Mouse (Mus musculus): ENCODE measurements around the gene Ankmy1. TPM values are rescaled to one million over a fixed set of nuclear protein-coding genes. Genes with fewer than 3 reads are reported as not detected.
A peak's percentile ranks its signal among the peaks of the same experiment; 100 is the strongest.

Gene Ankmy1
- total RNA-seq, 2 experiments from 2014 or later = 0.11 to 0.19 TPM

- intact Hi-C loops (cut with DNase I) = no loop called here
- no peak for DNase-seq (ENCODE audit: low spot score in 2 of 2)
Measured at GRCm38 (mm10) chr1:92914239-92914638, 11.5 kb upstream of the Ankmy1 start.

GRCm38 (mm10) chr1:92912286-92912685, 9.6 kb upstream of the Ankmy1 start:
- intact Hi-C loops (cut with DNase I) = no loop called here
- DNase-seq (ENCODE audit: low spot score in 2 of 2) = peak in 1 of 2 experiments; percentile 2

GRCm38 (mm10) chr1:92911721-92912138, 9.0 kb upstream of the Ankmy1 start:
- intact Hi-C loops (cut with DNase I) = no loop called here
- no peak for DNase-seq (ENCODE audit: low spot score in 2 of 2)

- DNase-seq (ENCODE audit: low spot score in 2 of 2) = peak; percentile 72 to 75
- intact Hi-C loops (cut with DNase I) = no loop called here
Measured at GRCm38 (mm10) chr1:92910925-92911720, 8.4 kb upstream of the Ankmy1 start.

- intact Hi-C loops (cut with DNase I) = no loop called here
Measured at GRCm38 (mm10) chr1:92910239-92910885, 7.7 kb upstream of the Ankmy1 start, which contains the start of gene Rnpepl1. Rnpepl1 (plus strand) TSS chr1:92910783.

GRCm38 (mm10) chr1:92909068-92909467, 6.4 kb upstream of the Ankmy1 start:
- intact Hi-C loops (cut with DNase I) = no loop called here
- no peak for DNase-seq (ENCODE audit: low spot score in 2 of 2)

More at GRCm38 (mm10) chr1:92910239-92910885, 7.7 kb upstream of the Ankmy1 start, which contains the start of gene Rnpepl1:
- DNase-seq (ENCODE audit: low spot score in 2 of 2) = peak; percentile 71 to 78

GRCm38 (mm10) chr1:92908664-92909063, 6.0 kb upstream of the Ankmy1 start:
- DNase-seq (ENCODE audit: low spot score in 2 of 2) = no peak
- intact Hi-C loops (cut with DNase I) = no loop called here

GRCm38 (mm10) chr1:92907632-92908360, 5.1 kb upstream of the Ankmy1 start:
- intact Hi-C loops (cut with DNase I) = no loop called here
- DNase-seq (ENCODE audit: low spot score in 2 of 2) = peak in 1 of 2 experiments; percentile 40

- intact Hi-C loops (cut with DNase I) = no loop called here
- DNase-seq (ENCODE audit: low spot score in 2 of 2) = peak; percentile 77 to 81
Measured at GRCm38 (mm10) chr1:92906779-92907631, 4.3 kb upstream of the Ankmy1 start, which contains the start of gene Dusp28. Dusp28 (plus strand) TSS chr1:92906981.

GRCm38 (mm10) chr1:92905703-92906310, 3.1 kb upstream of the Ankmy1 start:
- intact Hi-C loops (cut with DNase I) = no loop called here
- no peak for DNase-seq (ENCODE audit: low spot score in 2 of 2)

- intact Hi-C loops (cut with DNase I) = no loop called here
- DNase-seq (ENCODE audit: low spot score in 2 of 2) = peak; percentile 39 to 57
Measured at GRCm38 (mm10) chr1:92903627-92904026, 921 bp upstream of the Ankmy1 start.

GRCm38 (mm10) chr1:92895089-92895488, 7.6 kb downstream of the Ankmy1 start:
- intact Hi-C loops (cut with DNase I) = loop anchor here (5.0 kb wide), 1 partner anchor 378 kb away; the partner anchor contains the start of gene Olfr1414
- DNase-seq (ENCODE audit: low spot score in 2 of 2) = peak; percentile 89 to 92

- no peak for DNase-seq (ENCODE audit: low spot score in 2 of 2)
- intact Hi-C loops (cut with DNase I) = no loop called here
Measured at GRCm38 (mm10) chr1:92893896-92894295, 8.8 kb downstream of the Ankmy1 start.

GRCm38 (mm10) chr1:92892791-92893190, 9.9 kb downstream of the Ankmy1 start:
- intact Hi-C loops (cut with DNase I) = no loop called here
- no peak for DNase-seq (ENCODE audit: low spot score in 2 of 2)

GRCm38 (mm10) chr1:92888901-92889655, 13.6 kb downstream of the Ankmy1 start:
- intact Hi-C loops (cut with DNase I) = no loop called here
- DNase-seq (ENCODE audit: low spot score in 2 of 2) = no peak

GRCm38 (mm10) chr1:92881982-92882381, 20.7 kb downstream of the Ankmy1 start:
- intact Hi-C loops (cut with DNase I) = no loop called here

GRCm38 (mm10) chr1:92880101-92880500, 22.6 kb downstream of the Ankmy1 start:
- intact Hi-C loops (cut with DNase I) = no loop called here
- DNase-seq (ENCODE audit: low spot score in 2 of 2) = no peak

More at GRCm38 (mm10) chr1:92881982-92882381, 20.7 kb downstream of the Ankmy1 start:
- no peak for DNase-seq (ENCODE audit: low spot score in 2 of 2)

- DNase-seq (ENCODE audit: low spot score in 2 of 2) = peak; percentile 39 to 71
- intact Hi-C loops (cut with DNase I) = no loop called here
Measured at GRCm38 (mm10) chr1:92879266-92879665, 23.4 kb downstream of the Ankmy1 start.

Data from left cerebral cortex, postnatal 14 days (tissue).